Mouse (Mus musculus) G1E (cell line): ENCODE data around the gene Zdhhc12.

ENCODE experiments used
- CTCF ChIP-seq: IDR thresholded peaks from 2 replicates; pipeline ENCODE4 v1.5.1; 2012; ENCODE audit warnings: low read depth, low read length, inconsistent platforms, mixed read lengths
- GATA2 ChIP-seq: IDR thresholded peaks from 2 replicates; pipeline ENCODE4 v1.6.1; 2012; ENCODE audit warnings: low read depth, low read length, inconsistent platforms, borderline replicate concordance

DNA sequence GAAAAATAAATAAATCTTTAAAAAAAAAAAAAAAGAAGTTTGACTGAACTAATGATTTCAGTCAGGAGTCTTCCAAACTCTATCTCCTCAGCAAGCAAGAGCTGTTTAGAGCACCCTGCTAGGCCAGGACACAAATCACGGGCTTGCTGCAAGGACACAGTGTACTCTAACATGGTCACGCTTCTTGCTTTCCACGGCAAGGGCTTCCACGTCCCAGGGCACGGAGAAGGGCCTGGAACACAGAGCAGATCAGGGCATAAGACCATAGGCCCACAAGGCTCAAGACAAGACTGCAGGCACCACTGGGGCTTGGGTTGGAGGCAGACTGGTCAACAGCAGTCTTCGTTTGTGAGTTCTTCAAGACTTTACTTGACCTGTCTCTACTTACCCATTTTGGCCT, 46.3 kb downstream of the Zdhhc12 start:
- TF ChIP-seq CTCF (no peak), GATA2 (no peak)
